Mouse (Mus musculus) ES-Bruce4 (cell line): Measurements from ENCODE around the gene Wnt7a.

ENCODE experiments used
- CTCF ChIP-seq: IDR thresholded peaks from one replicate; pipeline ENCODE4 v1.8.1; 2011; ENCODE audit warnings: low read depth, low read length
- EP300 ChIP-seq: IDR thresholded peaks from 2 replicates; pipeline ENCODE4 v1.6.1; 2011; ENCODE audit warnings: low read depth, low read length; ENCODE audit not compliant: insufficient read depth
- POLR2A ChIP-seq: IDR thresholded peaks from one replicate; pipeline ENCODE4 v1.8.1; 2011; ENCODE audit warnings: low read length; ENCODE audit not compliant: insufficient read depth

GRCm38 (mm10) chr6:91384415-91384814, 26.7 kb downstream of the Wnt7a start:
- TF ChIP-seq CTCF (no peak), POLR2A (no peak), EP300 (no peak)
